In genomic region chr10:7900719-7901627, GRCm38 (mm10) we compare ENCODE assay signal across 18 mouse cellular contexts. TPM values are rescaled to one million over a fixed set of nuclear protein-coding genes. Genes with fewer than 3 reads are reported as not detected.
DNase-seq lines count a peak whose midpoint lies in the region.
"Had no signal": no experiment of that assay in that cellular context is flagged by ENCODE, and none has a peak within 500 bp of the region (broad histone marks: within the 10 kb centered on the region; RNA-seq: fewer than 3 reads in every experiment).

No protein-coding gene starts in this region.

- H3K27ac ChIP-seq in limb, embryonic 10.5 days = no peak overlapping the region
- H3K27ac ChIP-seq: heart, adult 2 months; hindbrain, embryonic 12.5 days; liver, embryonic 12.5 days; lung, embryonic 15.5 days; macrophage; midbrain, embryonic 13.5 days had no signal

- DNase-seq in frontal cortex, postnatal 36 days (ENCODE audit: low spot score in 2 of 2) = peak; percentile 39 to 71
- no peak for DNase-seq in frontal cortex, postnatal 14 days (ENCODE audit: low spot score in 2 of 2)
- DNase-seq in right cerebral cortex, adult 2 months (ENCODE audit: low spot score in 2 of 2) = peak; percentile 54 to 63
- DNase-seq in right cerebral cortex, postnatal 14 days = no peak
- peak; percentile 37 to 44 for DNase-seq in layer of hippocampus, postnatal 36 days
- DNase-seq in telencephalon, adult 2 months (ENCODE audit: low read depth, low spot score) = peak; percentile 85
- DNase-seq in kidney, postnatal 25 days = no peak
- no peak for DNase-seq in limb, embryonic 10.5 days (ENCODE audit: low spot score)
- DNase-seq: adrenal gland, postnatal 36 days; cerebellum, adult 9-10 months; gastrocnemius, postnatal 10 days; thymus, postnatal 14 days had no signal

- WGBS in limb, embryonic 10.5 days = 93% methylated on average over 14 of the region's 14 CpGs

- no peak overlapping the region for H3K4me3 ChIP-seq in limb, embryonic 10.5 days
- H3K4me3 ChIP-seq: heart, adult 2 months; hindbrain, embryonic 12.5 days; liver, embryonic 12.5 days; lung, embryonic 15.5 days; midbrain, embryonic 13.5 days had no signal

- no peaks in the 10 kb centered on the region for H3K9me3 ChIP-seq in limb, embryonic 10.5 days (replicated peaks)
- H3K9me3 ChIP-seq: hindbrain, embryonic 12.5 days; liver, embryonic 12.5 days; lung, embryonic 15.5 days; midbrain, embryonic 13.5 days had no signal

- H3K4me1 ChIP-seq in limb, embryonic 10.5 days = no peaks in the 10 kb centered on the region
- H3K4me1 ChIP-seq: hindbrain, embryonic 12.5 days; liver, embryonic 12.5 days; lung, embryonic 15.5 days; midbrain, embryonic 13.5 days had no signal

- H3K27me3 ChIP-seq in limb, embryonic 10.5 days (ENCODE audit: low read depth, poor library complexity, severe bottlenecking) = no peaks in the 10 kb centered on the region
- H3K27me3 ChIP-seq: hindbrain, embryonic 12.5 days; liver, embryonic 12.5 days; lung, embryonic 15.5 days; midbrain, embryonic 13.5 days had no signal

- peaks cover 54% of the 10 kb centered on the region for H3K36me3 ChIP-seq in limb, embryonic 10.5 days

RNA-seq across cellular contexts. Expression of gene Tab2, which starts 55.1 kb away (rescaled TPM):
- total RNA-seq in layer of hippocampus, postnatal 36 days (2021) = 10 to 100 TPM; 58.5 to 60.6 TPM
- 14.0 and 19.7 TPM in 2 replicates for polyA plus RNA-seq in limb, embryonic 10.5 days (2016; fragmentation: Nextera tagmentation; extraction: Ambion mirVana)

Comparison
In these comparisons a context has a peak if more than half of its experiments do, and no peak if none do; other contexts are left out.
1. DNase-seq: peak in frontal cortex, postnatal 36 days (2 of 2), right cerebral cortex, adult 2 months (2 of 2), layer of hippocampus, postnatal 36 days (2 of 2) and telencephalon, adult 2 months (single experiment); none in frontal cortex, postnatal 14 days (0 of 2), right cerebral cortex, postnatal 14 days (single experiment), kidney, postnatal 25 days (0 of 2) and limb, embryonic 10.5 days (single experiment).